Mouse (Mus musculus): ENCODE results near the gene Endog. TPM values are rescaled to one million over a fixed set of nuclear protein-coding genes. Genes with fewer than 3 reads are reported as not detected.
A peak's percentile ranks its signal among the peaks of the same experiment; 100 is the strongest.

The Endog gene
- polyA plus RNA-seq, 1 experiment from 2014 or later, result 43.2 TPM

GRCm38 (mm10) chr2:30203439-30203838 lies 32.1 kb downstream of the Endog start:
- ATAC-seq (ENCODE audit: insufficient number of reproducible peaks, insufficient read depth, low FRiP score, low read depth), result no peak
- H3K36me3 ChIP-seq (ENCODE audit: control insufficient read depth, insufficient read depth, low read length), result no peaks in the 10 kb centered on the region
- H3K4me1 ChIP-seq (ENCODE audit: control insufficient read depth in 2 of 2, insufficient read depth in 2 of 2, low read length in 2 of 2), result peaks cover 7 to 22% of the 10 kb centered on the region in 2 experiments; a peak in 3 of 4 replicates
- H3K9ac ChIP-seq (ENCODE audit: low read length), result no peak overlapping the region
- no peak overlapping the region for H3K4me2 ChIP-seq (ENCODE audit: low read length)
- no peak overlapping the region for H3K27ac ChIP-seq (replicated peaks in 1 of 2; ENCODE audit: control insufficient read depth in 1 of 2, insufficient read depth in 1 of 2, low read depth in 2 of 2, low read length in 2 of 2)
- no peak overlapping the region for H3K4me3 ChIP-seq (ENCODE audit: control insufficient read depth in 1 of 2, insufficient read depth in 1 of 2, low read depth in 1 of 2, low read length in 2 of 2)
- 75% methylated on average over 7 of the region's 7 CpGs for WGBS
- H3K9me3 ChIP-seq (ENCODE audit: control insufficient read depth, low read length), result no peaks in the 10 kb centered on the region
- H3K27me3 ChIP-seq (ENCODE audit: control insufficient read depth, insufficient read depth, low read length), result no peaks in the 10 kb centered on the region

- Histone ChIP-seq H3K4me3 (ENCODE audit: control insufficient read depth in 1 of 2, insufficient read depth in 1 of 2, low read depth in 1 of 2, low read length in 2 of 2) (peak overlapping the region; percentile 72 to 92), H3K4me1 (ENCODE audit: control insufficient read depth in 2 of 2, insufficient read depth in 2 of 2, low read length in 2 of 2) (peaks cover 7 to 16% of the 10 kb centered on the region in 2 experiments; a peak in 3 of 4 replicates), H3K9ac (ENCODE audit: low read length) (peak overlapping the region; percentile 79), H3K27me3 (ENCODE audit: control insufficient read depth, insufficient read depth, low read length) (no peaks in the 10 kb centered on the region), H3K36me3 (ENCODE audit: control insufficient read depth, insufficient read depth, low read length) (no peaks in the 10 kb centered on the region), H3K27ac (replicated peaks in 1 of 2; ENCODE audit: control insufficient read depth in 1 of 2, insufficient read depth in 1 of 2, low read depth in 2 of 2, low read length in 2 of 2) (peak overlapping the region; percentile 73 to 85), H3K4me2 (ENCODE audit: low read length) (peak overlapping the region; percentile 91), H3K9me3 (ENCODE audit: control insufficient read depth, low read length) (no peaks in the 10 kb centered on the region)
- 0 out of 2 replicates have a peak, but pooled peaks have one; percentile 10 for ATAC-seq (ENCODE audit: insufficient number of reproducible peaks, insufficient read depth, low FRiP score, low read depth)
- 1% methylated on average over 13 of the region's 13 CpGs for WGBS
Measured at GRCm38 (mm10) chr2:30205255-30205628, 33.9 kb downstream of the Endog start.

- Histone ChIP-seq H3K4me2 (ENCODE audit: low read length) (peak within 1 kb of the TSS; percentile 91), H3K27ac (replicated peaks in 1 of 2; ENCODE audit: control insufficient read depth in 1 of 2, insufficient read depth in 1 of 2, low read depth in 2 of 2, low read length in 2 of 2) (peak within 1 kb of the TSS; percentile 81 to 85), H3K27me3 (ENCODE audit: control insufficient read depth, insufficient read depth, low read length) (no peaks in the 10 kb centered on the region), H3K9me3 (ENCODE audit: control insufficient read depth, low read length) (no peaks in the 10 kb centered on the region), H3K36me3 (ENCODE audit: control insufficient read depth, insufficient read depth, low read length) (no peaks in the 10 kb centered on the region), H3K9ac (ENCODE audit: low read length) (peak within 1 kb of the TSS; percentile 79), H3K4me3 (ENCODE audit: control insufficient read depth in 1 of 2, insufficient read depth in 1 of 2, low read depth in 1 of 2, low read length in 2 of 2) (peak within 1 kb of the TSS; percentile 72 to 92), H3K4me1 (ENCODE audit: control insufficient read depth in 2 of 2, insufficient read depth in 2 of 2, low read length in 2 of 2) (peaks cover 6 to 10% of the 10 kb centered on the region in 2 experiments; a peak in 3 of 4 replicates)
- ATAC-seq (ENCODE audit: insufficient number of reproducible peaks, insufficient read depth, low FRiP score, low read depth), result peak; percentile 87
- WGBS, result under 1% methylated on average over 44 of the region's 44 CpGs
Measured at GRCm38 (mm10) chr2:30205629-30206357, 34.5 kb downstream of the Endog start, which contains the start of gene Kyat1. Gene Kyat1, minus strand, starts transcription at chr2:30205847.

- H3K27ac ChIP-seq (replicated peaks in 1 of 2; ENCODE audit: control insufficient read depth in 1 of 2, insufficient read depth in 1 of 2, low read depth in 2 of 2, low read length in 2 of 2), result no peak overlapping the region
- ATAC-seq (ENCODE audit: insufficient number of reproducible peaks, insufficient read depth, low FRiP score, low read depth), result no peak
- H3K4me1 ChIP-seq (ENCODE audit: control insufficient read depth in 2 of 2, insufficient read depth in 2 of 2, low read length in 2 of 2), result peaks cover 4 to 10% of the 10 kb centered on the region in 2 experiments; a peak in 3 of 4 replicates
- H3K27me3 ChIP-seq (ENCODE audit: control insufficient read depth, insufficient read depth, low read length), result no peaks in the 10 kb centered on the region
- WGBS, result 74% methylated on average over 4 of the region's 4 CpGs
- no peaks in the 10 kb centered on the region for H3K36me3 ChIP-seq (ENCODE audit: control insufficient read depth, insufficient read depth, low read length)
- H3K4me2 ChIP-seq (ENCODE audit: low read length), result no peak overlapping the region
- no peak overlapping the region for H3K4me3 ChIP-seq (ENCODE audit: control insufficient read depth in 1 of 2, insufficient read depth in 1 of 2, low read depth in 1 of 2, low read length in 2 of 2)
- no peak overlapping the region for H3K9ac ChIP-seq (ENCODE audit: low read length)
- no peaks in the 10 kb centered on the region for H3K9me3 ChIP-seq (ENCODE audit: control insufficient read depth, low read length)
Measured at GRCm38 (mm10) chr2:30207401-30207800, 36.1 kb downstream of the Endog start.

- Histone ChIP-seq H3K27me3 (ENCODE audit: control insufficient read depth, insufficient read depth, low read length) (no peaks in the 10 kb centered on the region), H3K27ac (replicated peaks in 1 of 2; ENCODE audit: control insufficient read depth in 1 of 2, insufficient read depth in 1 of 2, low read depth in 2 of 2, low read length in 2 of 2) (no peak overlapping the region), H3K4me3 (ENCODE audit: control insufficient read depth in 1 of 2, insufficient read depth in 1 of 2, low read depth in 1 of 2, low read length in 2 of 2) (no peak overlapping the region), H3K9me3 (ENCODE audit: control insufficient read depth, low read length) (no peaks in the 10 kb centered on the region), H3K36me3 (ENCODE audit: control insufficient read depth, insufficient read depth, low read length) (no peaks in the 10 kb centered on the region), H3K4me2 (ENCODE audit: low read length) (no peak overlapping the region), H3K4me1 (ENCODE audit: control insufficient read depth in 2 of 2, insufficient read depth in 2 of 2, low read length in 2 of 2) (peaks cover 4 to 10% of the 10 kb centered on the region in 2 experiments; a peak in 3 of 4 replicates), H3K9ac (ENCODE audit: low read length) (no peak overlapping the region)
- ATAC-seq (ENCODE audit: insufficient number of reproducible peaks, insufficient read depth, low FRiP score, low read depth), result no peak
- WGBS, result 67% methylated on average over 5 of the region's 5 CpGs
Measured at GRCm38 (mm10) chr2:30207886-30208285, 36.6 kb downstream of the Endog start.

GRCm38 (mm10) chr2:30211408-30212168 lies 40.3 kb downstream of the Endog start:
- 58% methylated on average over 6 of the region's 6 CpGs for WGBS
- ATAC-seq (ENCODE audit: insufficient number of reproducible peaks, insufficient read depth, low FRiP score, low read depth), result no peak

GRCm38 (mm10) chr2:30212169-30212545 lies 40.9 kb downstream of the Endog start:
- H3K9ac ChIP-seq (ENCODE audit: low read length), result no peak overlapping the region
- no peak overlapping the region for H3K27ac ChIP-seq (replicated peaks in 1 of 2; ENCODE audit: control insufficient read depth in 1 of 2, insufficient read depth in 1 of 2, low read depth in 2 of 2, low read length in 2 of 2)
- WGBS, result 73% methylated on average over 4 of the region's 4 CpGs
- no peaks in the 10 kb centered on the region for H3K4me1 ChIP-seq (ENCODE audit: control insufficient read depth in 2 of 2, insufficient read depth in 2 of 2, low read length in 2 of 2)
- H3K4me2 ChIP-seq (ENCODE audit: low read length), result no peak overlapping the region
- no peak for ATAC-seq (ENCODE audit: insufficient number of reproducible peaks, insufficient read depth, low FRiP score, low read depth)
- H3K9me3 ChIP-seq (ENCODE audit: control insufficient read depth, low read length), result no peaks in the 10 kb centered on the region
- no peaks in the 10 kb centered on the region for H3K27me3 ChIP-seq (ENCODE audit: control insufficient read depth, insufficient read depth, low read length)
- no peaks in the 10 kb centered on the region for H3K36me3 ChIP-seq (ENCODE audit: control insufficient read depth, insufficient read depth, low read length)
- no peak overlapping the region for H3K4me3 ChIP-seq (ENCODE audit: control insufficient read depth in 1 of 2, insufficient read depth in 1 of 2, low read depth in 1 of 2, low read length in 2 of 2)

More at GRCm38 (mm10) chr2:30211408-30212168, 40.3 kb downstream of the Endog start:
- Histone ChIP-seq H3K36me3 (ENCODE audit: control insufficient read depth, insufficient read depth, low read length) (no peaks in the 10 kb centered on the region), H3K9ac (ENCODE audit: low read length) (no peak overlapping the region), H3K9me3 (ENCODE audit: control insufficient read depth, low read length) (no peaks in the 10 kb centered on the region), H3K27ac (replicated peaks in 1 of 2; ENCODE audit: control insufficient read depth in 1 of 2, insufficient read depth in 1 of 2, low read depth in 2 of 2, low read length in 2 of 2) (no peak overlapping the region), H3K4me3 (ENCODE audit: control insufficient read depth in 1 of 2, insufficient read depth in 1 of 2, low read depth in 1 of 2, low read length in 2 of 2) (no peak overlapping the region), H3K4me1 (ENCODE audit: control insufficient read depth in 2 of 2, insufficient read depth in 2 of 2, low read length in 2 of 2) (no peaks in the 10 kb centered on the region; a peak in 1 of 4 replicates), H3K4me2 (ENCODE audit: low read length) (no peak overlapping the region), H3K27me3 (ENCODE audit: control insufficient read depth, insufficient read depth, low read length) (no peaks in the 10 kb centered on the region)
